Mouse (Mus musculus) neural tube, embryonic 14.5 days (tissue): ENCODE data around the gene Irgc1. TPM values are rescaled to one million over a fixed set of nuclear protein-coding genes. Genes with fewer than 3 reads are reported as not detected.

Experiments
- ATAC-seq: fragments of 200-750 bp; cut with Nextera tagmentation; 2 replicates; pipeline ENCODE4 v1.8.0; 2017; ENCODE audit warnings: low read depth, mild to moderate bottlenecking, moderate TSS enrichment, moderate library complexity
- H3K27ac ChIP-seq: fragments of 300-500 bp; sonication (generic); 2 replicates; pipeline ENCODE4 v1.5.1; 2014; ENCODE audit warnings: low read depth, mild to moderate bottlenecking, control low read depth, low read length, moderate library complexity, mixed read lengths
- H3K27me3 ChIP-seq: fragments of 300-500 bp; sonication (generic); 2 replicates; pipeline ENCODE4 v1.6.1; 2014; ENCODE audit warnings: low read length; ENCODE audit not compliant: control insufficient read depth, insufficient read depth
- H3K36me3 ChIP-seq: fragments of 300-500 bp; sonication (generic); 2 replicates; pipeline ENCODE4 v1.6.1; 2014; ENCODE audit warnings: low read length, mixed read lengths; ENCODE audit not compliant: control insufficient read depth, insufficient read depth
- H3K4me1 ChIP-seq: fragments of 300-500 bp; sonication (generic); 2 replicates; pipeline ENCODE4 v1.6.1; 2014; ENCODE audit warnings: low read length; ENCODE audit not compliant: control insufficient read depth, insufficient read depth
- H3K4me2 ChIP-seq: fragments of 300-500 bp; sonication (generic); 2 replicates; pipeline ENCODE4 v1.6.1; 2014; ENCODE audit warnings: mild to moderate bottlenecking, low read depth, low read length, control low read depth
- H3K4me3 ChIP-seq: fragments of 300-500 bp; sonication (generic); 2 replicates; pipeline ENCODE4 v1.5.1; 2014; ENCODE audit warnings: low read depth, low read length, control low read depth, mixed read lengths
- H3K9ac ChIP-seq: fragments of 300-500 bp; sonication (generic); replicated peaks from 2 replicates; pipeline ENCODE4 v1.6.1; 2014; ENCODE audit warnings: low read depth, mild to moderate bottlenecking, control low read depth, low read length, mixed read lengths
- H3K9me3 ChIP-seq: fragments of 300-500 bp; sonication (generic); 2 replicates; pipeline ENCODE4 v1.6.1; 2016; ENCODE audit warnings: low read length; ENCODE audit not compliant: control insufficient read depth
- WGBS: fragments of 180-500 bp; shearing (Covaris S2); extraction: QIAGEN DNeasy Blood & Tissue Kit; methylation state at CpG from one replicate; pipeline ENCODE4 v1.1.7; 2014; 5-methylcytosine and 5-hydroxymethylcytosine counted together
- polyA plus RNA-seq: library from polyadenylated mRNA; unstranded; fragments of >200 nt; fragmentation: Nextera tagmentation; extraction: Ambion mirVana; gene quantifications from 2 replicates; pipeline ENCODE4 v1.2.1, GENCODE M21; 2014

Gene Irgc1
- polyA plus RNA-seq, 1 experiment from 2014 or later, result not detected

DNA sequence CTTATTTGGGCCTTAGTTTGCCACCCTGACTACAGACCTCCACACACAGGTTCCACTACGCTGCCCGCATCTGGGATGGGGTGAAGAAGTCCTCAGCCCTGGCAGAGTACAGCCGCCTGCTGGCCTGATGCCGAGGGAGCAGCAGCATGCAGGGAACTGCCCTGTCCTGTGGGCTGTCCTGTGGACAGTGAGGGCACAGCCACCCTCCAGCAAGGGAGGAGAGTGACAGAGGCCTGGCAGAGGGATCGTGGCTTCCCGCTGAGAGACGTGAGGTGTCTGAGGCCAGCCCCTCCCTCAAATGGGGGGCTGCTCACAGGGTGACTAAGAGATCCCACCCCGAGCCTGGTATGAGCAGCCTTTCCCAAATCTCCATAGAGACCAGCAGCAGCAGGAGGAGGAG, 29.8 kb downstream of the Irgc1 start:
- ATAC-seq, result peak; percentile 15; the same call in 1 of the 2 replicates
- Histone ChIP-seq H3K4me2 (no peak overlapping the region), H3K9ac (no peak overlapping the region), H3K4me3 (no peak overlapping the region), H3K4me1 (0 out of 2 replicates have a peak, but pooled peaks cover 3% of the 10 kb centered on the region), H3K27ac (no peak overlapping the region), H3K9me3 (no peaks in the 10 kb centered on the region), H3K36me3 (0 out of 2 replicates have a peak, but pooled peaks cover 6% of the 10 kb centered on the region), H3K27me3 (no peaks in the 10 kb centered on the region)
- WGBS, result 74% methylated on average over 8 of the region's 8 CpGs

DNA sequence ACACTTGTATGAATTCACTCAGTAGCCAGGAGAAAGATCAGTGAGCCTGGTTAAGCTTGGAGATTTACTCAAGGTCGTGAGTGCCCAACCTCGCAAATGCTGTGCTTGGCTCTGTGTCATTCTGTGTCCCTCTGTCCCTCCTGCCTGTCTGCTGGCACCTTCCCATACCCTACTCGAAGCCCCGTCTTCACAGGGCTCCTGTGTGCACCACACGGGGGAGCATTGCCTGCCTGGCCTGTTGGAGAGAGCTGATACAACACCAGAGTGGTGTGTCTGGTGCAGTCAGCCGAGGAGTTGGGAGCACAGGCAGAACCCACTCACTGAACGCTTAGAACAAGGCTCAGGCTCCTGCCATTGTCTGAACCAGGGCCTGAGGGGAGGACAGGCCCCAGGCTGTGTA, 30.4 kb downstream of the Irgc1 start:
- H3K4me3 ChIP-seq, result no peak overlapping the region
- 0 out of 2 replicates have a peak, but pooled peaks cover 3% of the 10 kb centered on the region for H3K4me1 ChIP-seq
- no peaks in the 10 kb centered on the region for H3K27me3 ChIP-seq
- no peak overlapping the region for H3K27ac ChIP-seq
- no peak overlapping the region for H3K9ac ChIP-seq
- ATAC-seq, result no peak
- 72% methylated on average over 7 of the region's 7 CpGs for WGBS
- peaks cover 7% of the 10 kb centered on the region; the same call in 1 of the 2 replicates for H3K36me3 ChIP-seq
- H3K4me2 ChIP-seq, result no peak overlapping the region
- H3K9me3 ChIP-seq, result no peaks in the 10 kb centered on the region

- H3K27ac ChIP-seq, result no peak overlapping the region
- no peak for ATAC-seq
- H3K4me1 ChIP-seq, result 0 out of 2 replicates have a peak, but pooled peaks cover 3% of the 10 kb centered on the region
- WGBS, result 31% methylated on average over 8 of the region's 8 CpGs
- no peak overlapping the region for H3K4me2 ChIP-seq
- H3K4me3 ChIP-seq, result no peak overlapping the region
- no peaks in the 10 kb centered on the region for H3K27me3 ChIP-seq
- peaks cover 19% of the 10 kb centered on the region for H3K36me3 ChIP-seq
- no peaks in the 10 kb centered on the region for H3K9me3 ChIP-seq
- H3K9ac ChIP-seq, result no peak overlapping the region
Observed at GRCm38 (mm10) chr7:24419579-24419978, 32.5 kb downstream of the Irgc1 start.

DNA sequence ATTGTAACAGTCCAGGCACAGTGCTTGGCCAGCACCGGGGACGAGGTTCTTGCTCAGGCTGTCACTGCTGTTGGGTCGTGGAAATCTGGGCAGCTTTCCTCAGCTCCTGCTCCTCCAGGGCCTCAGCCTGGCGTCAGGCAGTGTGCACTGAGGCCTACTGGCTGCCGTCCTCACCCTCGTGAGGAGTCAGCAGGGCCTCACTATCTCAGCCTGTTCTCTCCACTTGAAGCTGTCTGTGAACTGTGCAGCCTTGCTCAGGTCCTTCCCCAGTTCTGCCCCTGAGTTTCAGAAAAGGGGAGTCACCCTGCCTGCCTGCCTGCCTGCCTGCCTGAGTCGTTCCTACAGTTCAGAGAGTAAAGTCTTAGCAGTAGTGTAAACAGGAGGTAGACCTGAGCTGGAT, 36.8 kb downstream of the Irgc1 start:
- no peak overlapping the region for H3K9ac ChIP-seq
- H3K4me3 ChIP-seq, result no peak overlapping the region
- H3K4me2 ChIP-seq, result no peak overlapping the region
- H3K27me3 ChIP-seq, result no peaks in the 10 kb centered on the region
- WGBS, result 84% methylated on average over 7 of the region's 7 CpGs
- H3K4me1 ChIP-seq, result 0 out of 2 replicates have a peak, but pooled peaks cover 3% of the 10 kb centered on the region
- no peaks in the 10 kb centered on the region for H3K9me3 ChIP-seq
- no peak overlapping the region for H3K27ac ChIP-seq
- peaks cover 13% of the 10 kb centered on the region for H3K36me3 ChIP-seq
- ATAC-seq, result no peak

DNA sequence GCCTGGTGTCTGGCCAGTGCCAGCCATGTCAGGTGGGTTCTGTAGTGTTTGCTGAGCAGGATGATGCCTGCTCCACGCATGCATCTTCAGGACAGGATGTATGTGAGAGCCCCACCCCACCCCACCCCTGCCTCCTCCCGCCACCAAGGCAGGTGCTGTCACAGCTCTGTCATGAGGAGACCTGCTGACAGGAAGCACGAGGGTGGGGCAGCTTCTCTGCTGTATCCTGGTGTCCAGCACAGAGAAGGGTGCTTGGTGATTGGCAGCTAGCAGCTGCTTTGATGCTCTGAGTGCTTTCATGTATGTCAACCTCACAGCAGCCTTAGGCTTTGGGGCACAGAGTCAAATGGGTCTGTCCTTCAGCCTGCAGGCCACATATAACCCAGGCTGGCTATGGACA, 38.5 kb downstream of the Irgc1 start:
- no peak for ATAC-seq
- Histone ChIP-seq H3K4me1 (no peaks in the 10 kb centered on the region), H3K9me3 (no peaks in the 10 kb centered on the region), H3K36me3 (peaks cover 13% of the 10 kb centered on the region), H3K4me2 (no peak overlapping the region), H3K27me3 (no peaks in the 10 kb centered on the region), H3K27ac (no peak overlapping the region), H3K4me3 (no peak overlapping the region), H3K9ac (no peak overlapping the region)
- WGBS, result 92% methylated on average over 3 of the region's 3 CpGs

DNA sequence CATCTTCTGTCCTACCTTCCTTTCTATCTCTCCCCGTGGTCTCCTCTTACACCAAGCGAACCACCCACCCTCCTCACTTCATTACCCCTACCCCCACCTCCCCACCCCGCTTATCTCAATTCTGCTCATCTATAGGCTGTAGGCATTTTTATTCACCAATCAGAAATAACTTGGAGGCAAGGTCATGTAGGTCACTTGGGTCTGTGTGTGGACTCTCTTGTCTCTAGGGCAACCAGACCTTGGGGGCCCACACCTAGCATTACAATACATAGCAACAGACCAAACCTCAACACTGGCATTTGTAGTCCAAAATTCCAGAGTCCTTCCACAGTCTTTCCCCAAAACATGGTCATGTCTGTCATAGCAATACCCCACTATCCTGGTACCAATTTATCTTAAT, 41.3 kb downstream of the Irgc1 start:
- Histone ChIP-seq H3K9ac (no peak overlapping the region), H3K36me3 (peaks cover 6% of the 10 kb centered on the region; the same call in 1 of the 2 replicates), H3K4me2 (no peak overlapping the region), H3K4me1 (0 out of 2 replicates have a peak, but pooled peaks cover 3% of the 10 kb centered on the region), H3K27me3 (no peaks in the 10 kb centered on the region), H3K9me3 (no peaks in the 10 kb centered on the region), H3K4me3 (no peak overlapping the region), H3K27ac (no peak overlapping the region)
- ATAC-seq, result no peak
- 89% methylated on average over 3 of the region's 3 CpGs for WGBS

- 94% methylated on average over 6 of the region's 6 CpGs for WGBS
- no peak overlapping the region for H3K4me3 ChIP-seq
- no peak overlapping the region for H3K9ac ChIP-seq
Observed at GRCm38 (mm10) chr7:24410123-24410522, 42.0 kb downstream of the Irgc1 start.

GRCm38 (mm10) chr7:24408186-24408585, 43.9 kb downstream of the Irgc1 start:
- H3K36me3 ChIP-seq, result no peaks in the 10 kb centered on the region

More at GRCm38 (mm10) chr7:24410123-24410522, 42.0 kb downstream of the Irgc1 start:
- Histone ChIP-seq H3K4me1 (0 out of 2 replicates have a peak, but pooled peaks cover 3% of the 10 kb centered on the region), H3K9me3 (no peaks in the 10 kb centered on the region), H3K27ac (no peak overlapping the region), H3K36me3 (peaks cover 3% of the 10 kb centered on the region; the same call in 1 of the 2 replicates), H3K4me2 (no peak overlapping the region), H3K27me3 (no peaks in the 10 kb centered on the region)
- ATAC-seq, result no peak

GRCm38 (mm10) chr7:24406528-24407344, 45.4 kb downstream of the Irgc1 start:
- H3K36me3 ChIP-seq, result no peaks in the 10 kb centered on the region
- no peak overlapping the region for H3K9ac ChIP-seq
- H3K27me3 ChIP-seq, result no peaks in the 10 kb centered on the region
- H3K4me3 ChIP-seq, result no peak overlapping the region
- ATAC-seq, result peak; percentile 39; the same call in 1 of the 2 replicates
- H3K27ac ChIP-seq, result no peak overlapping the region
- 0 out of 2 replicates have a peak, but pooled peaks cover 3% of the 10 kb centered on the region for H3K4me1 ChIP-seq
- 42% methylated on average over 5 of the region's 5 CpGs for WGBS
- H3K4me2 ChIP-seq, result no peak overlapping the region
- no peaks in the 10 kb centered on the region for H3K9me3 ChIP-seq

More at GRCm38 (mm10) chr7:24408186-24408585, 43.9 kb downstream of the Irgc1 start:
- no peak for ATAC-seq
- H3K9ac ChIP-seq, result no peak overlapping the region
- no peaks in the 10 kb centered on the region for H3K9me3 ChIP-seq
- H3K27me3 ChIP-seq, result no peaks in the 10 kb centered on the region
- 88% methylated on average over 9 of the region's 9 CpGs for whole genome bisulfite sequencing
- no peak overlapping the region for H3K4me3 ChIP-seq
- no peak overlapping the region for H3K4me2 ChIP-seq
- H3K27ac ChIP-seq, result no peak overlapping the region
- 0 out of 2 replicates have a peak, but pooled peaks cover 3% of the 10 kb centered on the region for H3K4me1 ChIP-seq
